Mouse (Mus musculus): Measurements from ENCODE around the gene Myl12a.
"Not testable (repeated sequence)": the region's sequence is repeated elsewhere in the genome, so short reads cannot be mapped to it uniquely, and the experiment has no call there.

Gene Myl12a

DNA sequence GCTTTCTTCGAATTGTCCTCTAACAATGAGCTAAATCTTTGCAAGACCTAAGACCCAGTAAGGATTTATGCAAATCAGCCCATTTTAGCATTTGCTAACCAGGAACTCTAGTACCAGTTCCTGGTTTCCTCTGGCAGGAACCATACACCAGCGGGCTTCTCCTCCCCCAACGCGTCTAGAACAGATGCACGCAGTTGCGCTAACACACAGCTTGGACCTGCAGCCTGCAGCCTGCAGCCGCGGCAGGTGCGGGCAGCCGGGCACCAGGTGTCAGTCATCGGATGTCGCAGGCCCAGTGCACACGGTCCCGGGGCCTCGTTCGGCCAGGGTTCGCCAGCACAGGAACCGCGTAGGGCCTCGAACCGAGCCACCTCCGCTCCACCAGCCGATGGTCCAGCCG, 12.7 kb downstream of the Myl12a start:
- DNase-seq (ENCODE audit: low spot score in 2 of 2) = no peak

DNA sequence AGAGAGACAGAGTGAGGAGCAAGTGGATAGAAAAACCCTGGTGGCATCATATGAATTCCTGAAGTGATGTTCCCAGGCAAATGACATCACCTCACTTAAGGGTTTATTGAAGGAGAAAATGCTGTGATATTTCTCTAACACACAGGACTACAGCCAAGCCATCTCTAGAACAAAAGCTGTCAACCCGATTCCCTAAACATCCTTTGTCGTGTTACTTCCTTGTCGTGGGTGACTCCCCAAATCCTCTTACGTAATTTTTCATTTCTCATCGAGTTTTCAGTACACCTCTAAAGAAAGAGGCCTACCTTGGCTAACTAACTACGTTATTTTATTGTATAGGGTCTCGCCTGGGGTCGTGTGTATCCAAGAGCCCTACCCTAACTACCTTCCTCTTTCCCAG, 13.2 kb downstream of the Myl12a start:
- no peak for DNase-seq (ENCODE audit: low spot score in 2 of 2)

DNA sequence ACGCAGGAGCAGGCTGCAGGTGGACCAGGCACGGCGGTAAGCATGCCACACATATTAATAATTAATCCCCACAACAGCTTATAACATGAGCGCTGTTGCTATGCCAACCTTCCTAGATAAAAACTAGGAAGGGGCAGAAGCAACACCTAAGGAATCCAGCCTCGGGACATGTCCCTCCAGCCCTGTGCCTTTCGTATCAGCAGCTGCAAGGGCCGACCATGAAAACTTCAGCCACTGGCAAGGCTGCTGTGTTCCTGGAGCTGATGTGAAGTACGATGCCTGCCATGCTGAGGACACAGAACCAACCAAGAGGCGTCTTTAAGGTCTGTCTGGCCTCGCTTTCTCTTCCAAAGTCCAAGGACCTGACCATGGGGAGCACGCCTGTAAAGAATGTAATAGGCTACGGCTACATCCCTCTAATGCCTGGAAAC, 14.3 kb downstream of the Myl12a start:
- DNase-seq (ENCODE audit: low spot score in 2 of 2) = no peak

DNA sequence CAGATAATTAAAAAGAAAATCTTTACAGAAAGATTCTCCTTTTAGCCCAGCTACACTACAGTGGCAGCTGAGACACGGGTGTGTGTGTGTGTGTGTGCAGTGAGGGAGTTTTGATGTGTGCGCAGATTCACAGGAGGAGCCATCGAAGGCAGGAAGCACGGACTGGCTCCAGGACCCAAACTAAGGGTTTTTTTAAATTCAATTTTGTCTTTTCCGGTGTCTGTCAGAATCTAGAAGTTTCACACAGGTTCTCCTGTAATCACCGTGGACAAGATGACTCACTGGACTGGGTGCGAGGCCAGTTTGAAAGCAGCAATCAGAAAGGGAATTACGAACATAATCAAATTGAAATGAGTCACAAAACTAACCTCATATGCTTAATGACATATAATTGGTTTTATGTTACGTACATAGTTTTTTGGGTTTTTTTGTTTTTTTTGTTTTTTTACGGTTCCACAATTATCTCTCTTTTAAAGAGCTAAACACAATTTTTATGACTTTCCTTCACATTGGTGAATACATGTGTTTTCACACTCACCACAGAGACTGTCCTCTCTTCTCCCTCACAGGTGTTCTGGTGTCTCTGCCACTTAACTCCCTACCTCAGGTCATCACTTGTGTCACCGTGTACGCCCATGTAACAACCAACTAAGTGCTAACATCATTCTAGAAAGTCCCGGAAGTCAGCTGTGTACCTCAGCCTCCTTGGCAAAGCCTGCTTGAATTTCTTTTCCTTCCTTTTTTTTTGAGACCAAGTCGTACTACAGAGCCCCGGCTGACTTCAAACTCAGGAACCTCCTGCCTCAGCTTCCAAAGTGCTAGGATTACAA, 15.6 kb downstream of the Myl12a start:
- no peak for DNase-seq (ENCODE audit: low spot score in 2 of 2)

DNA sequence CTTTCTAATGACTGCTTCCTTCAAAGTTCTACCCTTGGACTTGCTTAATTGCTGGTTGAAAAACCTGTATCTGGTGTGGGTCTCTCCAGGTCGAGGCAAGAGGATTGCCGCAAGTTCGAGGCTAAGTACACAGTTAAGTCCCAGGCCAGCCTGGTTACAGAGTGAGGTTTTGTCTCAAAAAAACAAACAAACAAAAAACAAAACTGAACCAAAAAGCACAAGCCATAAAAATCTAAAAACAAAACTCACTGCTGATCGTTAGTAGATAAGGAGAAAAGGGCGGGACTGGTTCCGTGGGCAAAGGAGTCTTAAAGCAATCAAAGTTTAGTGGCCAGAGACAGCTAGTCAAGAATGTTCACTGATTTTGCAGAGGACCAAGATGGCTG, 16.3 kb downstream of the Myl12a start:
- no peak for DNase-seq (ENCODE audit: low spot score in 2 of 2)

DNA sequence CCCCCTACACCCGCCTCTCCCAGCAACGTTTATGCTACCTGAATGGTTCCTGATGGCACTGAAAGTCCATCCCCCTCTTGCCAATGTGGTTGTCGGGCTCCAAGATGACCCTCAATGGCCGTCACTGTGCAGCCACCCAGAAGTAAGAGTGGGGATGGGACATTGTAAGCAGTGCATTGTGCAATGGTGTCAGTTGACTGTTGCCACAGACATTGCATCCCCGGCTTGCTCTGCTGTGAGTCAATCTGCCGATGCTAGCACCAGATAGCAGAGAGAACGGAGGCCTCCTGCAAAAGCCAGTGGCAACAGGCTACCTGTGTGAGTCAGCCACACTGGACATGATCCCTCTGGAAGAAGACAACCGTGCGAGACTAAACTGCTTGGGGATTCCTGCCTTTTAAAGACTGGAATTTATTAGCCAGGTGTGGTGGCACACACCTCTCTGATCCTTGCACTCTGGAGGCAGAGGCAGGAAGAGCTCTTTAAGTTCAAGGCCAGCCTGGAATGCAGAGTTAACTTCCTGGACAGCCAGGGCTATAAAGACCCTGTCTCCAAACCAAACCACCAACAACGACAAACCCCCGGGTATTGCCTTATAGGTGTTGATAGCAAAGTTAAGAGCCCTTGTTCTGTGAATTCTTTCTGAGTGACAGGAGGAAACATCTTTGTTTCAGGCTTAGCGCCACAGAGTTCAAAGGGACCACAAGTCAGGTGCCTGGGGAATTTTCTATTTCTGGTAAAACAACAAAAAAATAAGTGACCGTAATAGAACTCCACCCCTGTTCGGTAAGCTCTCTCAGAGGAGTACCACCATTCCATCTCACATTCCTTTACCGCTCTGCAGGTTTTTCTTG, 16.9 kb downstream of the Myl12a start:
- DNase-seq (ENCODE audit: low spot score in 2 of 2) = peak in 1 of 2 experiments; percentile 69

DNA sequence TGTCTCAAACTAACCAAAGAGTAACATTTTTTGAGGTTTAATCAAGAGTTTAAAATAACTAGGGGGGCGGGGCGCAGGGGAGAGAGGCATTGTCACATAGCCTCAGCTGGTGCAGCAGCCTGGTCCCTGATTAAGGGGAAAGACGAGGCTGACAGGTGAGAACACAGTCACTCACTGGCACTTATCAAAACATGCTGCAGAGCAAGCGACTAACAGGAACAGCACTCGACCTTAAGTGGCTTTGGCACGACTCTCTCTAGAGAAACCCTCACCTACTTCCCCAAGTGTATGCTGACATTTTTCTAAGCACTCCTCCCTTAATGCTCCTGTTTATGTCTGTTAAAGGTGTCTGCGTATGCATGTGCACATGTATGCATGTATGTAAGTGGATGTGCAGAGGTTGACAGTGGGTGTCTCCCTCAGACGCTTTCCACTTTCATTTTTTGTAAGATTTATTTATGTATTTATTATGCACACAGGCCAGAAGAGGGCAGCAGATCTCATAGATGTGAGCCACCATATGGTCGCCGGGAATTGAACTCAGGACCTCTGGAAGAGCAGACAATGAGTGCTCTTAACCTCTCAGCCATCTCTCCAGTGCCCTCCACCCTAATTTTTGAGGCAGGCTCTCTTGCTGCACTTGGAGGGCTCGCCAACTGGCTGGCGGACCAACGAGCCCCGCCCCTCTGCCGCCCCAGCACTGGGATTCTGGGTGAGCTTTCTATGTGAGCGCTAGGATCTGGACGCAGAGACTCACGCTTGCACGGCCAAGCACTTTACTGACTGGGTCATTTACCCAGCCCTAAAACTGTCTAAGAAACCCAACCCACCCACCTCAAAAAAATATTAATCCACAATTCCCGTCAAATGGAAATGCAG, 23.1 kb downstream of the Myl12a start:
- no peak for DNase-seq (ENCODE audit: low spot score in 2 of 2)

DNA sequence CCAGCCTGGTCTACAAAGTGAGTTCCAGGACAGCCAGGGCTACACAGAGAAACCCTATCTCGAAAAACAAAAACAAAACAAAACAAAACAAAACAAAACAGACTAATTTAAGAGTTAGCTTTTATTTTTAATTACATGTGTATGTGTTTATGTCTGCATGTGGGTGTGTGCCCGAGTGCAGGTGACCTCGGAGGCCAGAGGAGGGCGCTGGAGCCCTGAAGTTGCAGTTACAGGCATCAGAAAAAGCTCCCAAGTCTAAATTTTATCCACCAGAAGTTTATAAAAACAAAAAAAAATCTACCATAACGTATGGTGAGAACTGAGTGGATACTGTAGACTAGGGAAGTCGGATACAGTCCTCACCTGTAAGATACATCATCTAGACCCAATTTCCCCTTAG, 24.9 kb downstream of the Myl12a start:
- no peak for DNase-seq (ENCODE audit: low spot score in 2 of 2)

DNA sequence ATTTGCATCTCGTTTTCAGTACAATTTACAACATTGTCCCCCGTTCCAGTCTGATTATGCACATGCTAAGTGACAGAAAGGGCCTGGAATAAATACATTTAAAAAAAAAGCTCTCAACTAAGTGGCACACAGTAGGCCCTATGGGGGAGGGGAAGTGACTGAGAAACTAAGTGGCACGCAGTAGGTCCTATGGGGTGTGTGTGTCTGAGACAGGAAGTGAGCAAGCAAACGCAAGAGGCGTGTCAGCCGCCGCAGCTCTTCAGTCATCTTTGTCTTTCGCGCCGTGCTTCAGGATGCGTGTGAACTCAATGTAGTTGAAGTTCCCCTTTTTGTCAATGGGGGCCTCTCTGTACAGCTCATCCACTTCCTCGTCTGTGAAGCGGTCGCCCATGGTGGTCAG, 28.6 kb downstream of the Myl12a start:
- not testable (repeated sequence) for DNase-seq (ENCODE audit: low spot score in 2 of 2)

DNA sequence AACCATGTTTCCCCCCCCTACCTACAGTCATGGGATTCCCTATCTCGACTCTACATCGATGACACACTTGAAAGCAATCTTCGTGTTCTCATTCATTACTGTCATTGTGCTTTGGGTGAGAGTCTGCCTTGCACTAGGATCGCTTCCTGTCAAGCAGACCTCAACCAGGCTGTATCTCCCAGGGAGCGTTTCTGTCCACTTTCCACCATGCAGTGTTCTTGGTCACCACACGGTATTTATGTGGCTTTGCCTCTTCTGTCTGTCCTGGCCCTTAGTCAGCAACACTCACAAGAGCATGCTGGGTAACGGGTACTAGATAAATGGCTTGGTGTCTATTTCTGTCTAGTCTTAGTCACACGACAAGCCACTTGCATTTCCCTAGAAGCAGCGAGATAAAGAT, 29.3 kb downstream of the Myl12a start:
- no peak for DNase-seq (ENCODE audit: low spot score in 2 of 2)

DNA sequence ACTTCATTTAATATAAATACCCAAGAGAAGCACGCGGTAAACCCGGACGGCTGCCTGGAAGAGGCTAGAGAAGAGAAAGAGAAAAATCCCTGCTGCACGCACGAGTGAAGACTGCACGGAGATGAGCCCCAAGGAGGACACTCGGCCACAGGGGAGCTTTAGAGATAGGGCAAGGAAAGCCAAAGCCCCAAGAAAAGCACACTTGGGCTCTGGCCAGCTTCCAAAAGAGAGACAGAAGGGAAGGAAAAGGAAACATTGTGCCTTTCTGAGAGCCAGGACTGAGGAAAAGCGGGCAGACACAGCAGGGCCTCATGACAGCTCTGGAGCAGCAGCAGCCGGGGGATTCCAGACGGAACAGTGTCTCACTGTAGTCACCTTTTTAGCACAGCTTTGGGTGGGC, 31.5 kb downstream of the Myl12a start:
- no peak for DNase-seq (ENCODE audit: low spot score in 2 of 2)

DNA sequence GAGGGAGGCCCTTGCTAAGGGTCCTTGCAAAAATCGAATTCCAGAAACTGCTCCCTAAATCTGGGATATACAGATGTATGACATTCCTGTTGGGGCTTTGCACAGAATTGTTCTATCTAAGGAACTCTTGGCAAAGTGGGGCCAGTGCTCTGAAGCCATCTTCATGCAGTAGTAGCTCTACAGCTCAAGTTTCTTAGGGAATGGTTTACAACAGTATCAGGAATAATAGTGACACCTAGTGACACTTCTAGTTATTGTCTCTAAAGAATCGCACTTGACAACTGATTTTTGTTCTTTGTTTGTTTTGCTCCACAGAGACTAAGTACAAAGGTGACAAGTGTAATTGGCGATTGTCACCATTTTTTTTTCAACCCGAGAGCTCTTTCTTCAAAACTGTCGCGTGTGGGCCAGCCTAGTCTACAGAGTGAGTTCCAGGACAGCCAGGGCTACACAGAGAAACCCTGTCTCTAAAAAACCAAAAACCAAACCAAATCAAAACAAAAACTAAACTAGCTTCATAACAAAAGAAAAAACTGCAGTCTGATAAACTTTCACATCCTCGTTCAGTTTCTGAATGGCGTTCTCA, 34.0 kb downstream of the Myl12a start:
- DNase-seq (ENCODE audit: low spot score in 2 of 2) = no peak

DNA sequence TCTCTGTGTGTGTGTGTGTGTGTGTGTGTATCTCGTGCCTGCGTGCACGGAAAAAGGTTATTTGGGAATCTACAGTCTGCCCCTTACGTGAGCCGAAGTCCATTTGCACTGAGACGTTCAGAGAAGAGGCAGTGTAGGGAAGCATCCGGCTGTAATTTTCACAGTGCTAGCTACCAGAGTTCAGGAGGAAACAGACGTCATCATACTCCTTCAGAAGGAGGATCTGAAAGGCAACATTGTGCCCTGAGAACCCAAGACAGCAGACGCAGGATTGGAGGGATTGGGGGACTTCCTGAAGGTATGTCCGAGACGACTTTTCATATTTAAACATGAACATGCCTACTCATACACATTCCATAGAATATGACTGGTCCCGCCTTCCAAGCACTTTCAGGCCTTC, 35.0 kb downstream of the Myl12a start:
- DNase-seq (ENCODE audit: low spot score in 2 of 2) = no peak

DNA sequence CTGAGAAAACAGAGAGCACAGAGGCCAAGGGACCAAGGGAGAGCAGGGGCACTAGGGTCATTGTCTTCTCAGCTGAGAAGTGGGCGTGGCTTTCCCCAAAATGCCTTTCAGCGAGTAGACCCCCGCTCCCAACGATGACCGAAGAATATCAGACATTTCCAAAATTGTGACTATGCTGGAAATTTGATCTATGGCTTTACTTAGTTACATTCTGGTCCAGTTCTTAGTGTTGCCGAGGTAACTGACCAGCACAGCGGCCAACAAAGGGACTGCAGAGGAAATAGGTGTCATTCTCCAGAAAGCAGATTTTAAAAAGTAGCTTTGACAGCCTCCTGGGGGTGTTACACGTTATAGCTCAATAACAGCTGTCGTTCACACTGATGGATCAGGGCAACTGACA, 35.5 kb downstream of the Myl12a start:
- no peak for DNase-seq (ENCODE audit: low spot score in 2 of 2)

DNA sequence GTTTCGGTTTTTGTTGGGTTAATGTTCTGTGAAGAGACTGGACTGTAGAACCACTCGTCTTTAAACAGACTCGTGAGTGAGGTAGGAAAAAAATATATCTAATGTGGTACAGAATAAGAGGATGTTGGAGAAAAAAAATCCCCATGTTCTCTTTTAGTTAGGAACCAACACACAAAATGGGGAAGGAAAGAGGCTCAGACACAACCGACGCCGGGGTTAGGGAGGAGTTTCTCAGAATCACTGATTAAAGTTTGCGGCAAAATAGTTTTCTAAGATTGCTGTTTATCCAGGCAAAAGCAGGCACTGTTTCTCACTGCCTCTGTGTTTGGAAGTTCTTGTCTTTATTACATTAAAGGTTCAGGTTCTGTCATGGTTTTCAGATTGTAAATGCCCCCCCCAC, 36.6 kb downstream of the Myl12a start:
- DNase-seq (ENCODE audit: low spot score in 2 of 2) = no peak

DNA sequence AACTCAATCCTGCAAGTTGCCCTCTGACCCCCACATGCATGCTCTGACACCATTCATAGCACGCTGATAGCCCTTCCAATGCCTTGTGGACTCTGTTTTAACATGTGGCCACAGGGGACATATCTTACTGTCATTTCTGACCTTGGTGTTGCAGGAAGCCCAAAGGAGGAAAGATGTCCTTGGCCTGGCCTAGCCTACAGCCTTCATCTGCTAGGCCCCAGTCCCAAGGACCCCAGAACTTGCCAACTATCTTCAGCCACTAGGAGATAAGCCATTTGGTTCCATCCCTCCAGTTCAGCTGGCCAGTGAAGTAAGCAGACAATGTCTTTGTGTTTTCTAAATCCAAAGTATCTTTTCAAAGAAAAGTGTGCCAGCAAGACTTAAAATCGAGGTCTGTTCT, 37.4 kb downstream of the Myl12a start:
- no peak for DNase-seq (ENCODE audit: low spot score in 2 of 2)

DNA sequence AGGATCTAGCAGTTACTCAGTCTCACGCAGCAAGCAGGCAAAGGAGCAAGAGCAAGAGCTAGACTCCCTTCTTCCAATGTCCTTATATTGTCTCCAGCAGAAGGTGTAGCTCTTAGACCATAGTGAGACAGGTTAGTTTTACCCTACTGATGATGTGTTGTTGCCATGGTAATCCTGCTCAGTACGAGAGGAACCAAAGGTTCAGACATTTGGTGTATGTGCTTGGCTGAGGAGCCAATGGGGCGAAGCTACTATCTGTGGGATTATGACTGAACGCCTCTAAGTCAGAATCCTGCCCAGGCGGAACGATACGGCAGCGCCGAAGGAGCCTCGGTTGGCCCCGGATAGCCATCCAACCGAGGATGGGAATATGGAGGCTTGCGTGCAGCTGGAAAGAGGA, 39.1 kb downstream of the Myl12a start:
- DNase-seq (ENCODE audit: low spot score in 2 of 2) = peak; percentile 91 to 98

DNA sequence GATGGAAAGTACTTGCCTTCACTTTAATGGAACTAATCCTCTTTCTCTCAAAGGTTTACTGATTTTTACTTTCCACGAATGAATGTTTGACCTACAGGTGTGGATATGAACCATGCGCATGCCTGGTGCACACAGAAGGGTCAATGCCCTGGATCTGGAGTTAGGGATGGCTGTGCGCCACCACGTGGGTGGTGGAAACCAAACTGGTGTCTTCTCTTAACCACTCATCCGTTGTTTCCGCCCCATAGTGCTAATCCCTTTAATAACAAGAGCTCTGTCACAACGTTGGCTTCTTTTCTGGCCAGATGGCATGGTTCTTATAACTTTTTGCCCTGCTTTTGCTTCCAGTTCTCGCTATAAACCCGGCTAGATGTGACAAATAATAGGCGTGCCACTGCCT, 51.4 kb downstream of the Myl12a start:
- no peak for DNase-seq (ENCODE audit: low spot score in 2 of 2)

DNA sequence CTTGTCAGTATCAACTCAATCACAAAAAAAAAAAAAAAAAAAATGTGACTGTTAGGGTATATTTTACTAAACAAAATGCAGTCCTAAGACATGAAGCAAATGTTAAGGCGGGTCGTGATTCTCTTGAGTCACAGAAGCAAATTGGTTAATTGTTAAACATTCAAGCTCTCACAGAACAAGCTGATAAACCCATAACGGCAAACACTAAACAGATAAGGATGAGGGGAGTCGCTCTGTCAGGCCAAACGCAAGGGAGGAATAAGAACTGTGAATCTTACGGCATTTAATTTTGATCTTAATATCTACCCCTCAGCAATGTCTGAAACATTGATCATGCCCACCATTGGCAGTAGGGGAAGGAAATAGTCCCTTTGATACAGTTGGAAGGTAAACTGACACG, 53.5 kb downstream of the Myl12a start:
- DNase-seq (ENCODE audit: low spot score in 2 of 2) = no peak

DNA sequence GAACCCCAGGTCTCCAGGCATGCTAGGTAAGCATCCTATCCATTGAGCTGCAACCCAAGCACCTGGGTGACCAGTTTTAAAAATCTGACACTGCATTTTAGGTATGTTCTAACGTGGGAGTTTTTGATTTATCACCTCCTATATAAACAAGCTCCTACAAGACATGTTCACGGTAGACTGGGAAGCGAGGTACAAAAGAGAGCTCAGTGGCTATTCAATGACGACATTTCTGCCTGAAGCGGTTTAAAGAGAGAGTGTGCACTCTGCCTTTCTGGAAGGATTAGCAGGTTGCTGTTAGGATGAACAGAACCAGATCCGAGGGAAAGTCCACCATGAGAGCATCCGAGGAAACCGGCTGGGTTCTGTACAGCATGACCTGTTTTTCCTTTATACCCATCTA, 54.0 kb downstream of the Myl12a start:
- no peak for DNase-seq (ENCODE audit: low spot score in 2 of 2)

DNA sequence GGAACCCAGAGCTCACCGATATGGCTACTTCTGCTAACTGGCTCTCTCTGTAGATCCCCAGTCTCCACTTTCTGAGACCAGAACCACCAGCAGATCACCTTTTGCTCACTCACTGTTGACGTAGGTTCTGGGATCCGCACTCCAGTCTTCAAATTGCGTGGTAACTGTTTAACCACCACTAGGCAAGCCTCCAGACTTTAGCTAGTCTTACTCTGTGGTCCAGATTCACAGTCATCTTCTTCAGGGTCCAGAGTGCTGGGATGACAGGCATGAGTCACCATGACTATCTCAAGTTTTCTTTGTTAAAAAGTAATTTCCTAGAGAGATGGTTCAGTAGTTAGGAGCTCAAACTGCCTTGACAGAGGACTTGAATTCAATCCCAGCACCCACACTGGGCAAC, 58.9 kb downstream of the Myl12a start:
- DNase-seq (ENCODE audit: low spot score in 2 of 2) = no peak
